Mouse (Mus musculus): ENCODE data around the gene Icam4.

DNA sequence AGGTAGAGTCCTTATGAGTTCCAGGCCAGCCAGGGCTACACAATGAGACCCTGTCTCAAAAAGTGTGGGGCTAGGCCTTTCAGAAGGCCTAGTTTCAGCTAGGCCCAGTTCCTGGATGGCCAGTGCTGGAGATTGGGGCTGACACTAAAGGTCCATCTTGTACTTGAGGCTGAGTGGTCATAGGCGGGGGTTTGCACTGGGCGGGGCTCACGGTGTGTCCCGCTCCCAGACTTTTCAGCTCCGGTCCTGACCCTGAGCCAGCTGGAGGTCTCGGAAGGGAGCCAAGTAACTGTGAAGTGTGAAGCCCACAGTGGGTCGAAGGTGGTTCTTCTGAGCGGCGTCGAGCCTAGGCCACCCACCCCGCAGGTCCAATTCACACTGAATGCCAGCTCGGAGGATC lies 2.3 kb upstream of the Icam4 start:
- TF ChIP-seq CTCF (IDR thresholded peaks at IDR 0.05; ENCODE audit: extremely low read depth, insufficient read depth, insufficient read length, insufficient replicate concordance) (no peak), POLR2A (IDR thresholded peaks at IDR 0.05; ENCODE audit: low read depth, low read length) (no peak)

Data from spleen, adult 2 months (tissue).